ENCODE assay signal across 10 mouse cellular contexts in the genomic region with DNA sequence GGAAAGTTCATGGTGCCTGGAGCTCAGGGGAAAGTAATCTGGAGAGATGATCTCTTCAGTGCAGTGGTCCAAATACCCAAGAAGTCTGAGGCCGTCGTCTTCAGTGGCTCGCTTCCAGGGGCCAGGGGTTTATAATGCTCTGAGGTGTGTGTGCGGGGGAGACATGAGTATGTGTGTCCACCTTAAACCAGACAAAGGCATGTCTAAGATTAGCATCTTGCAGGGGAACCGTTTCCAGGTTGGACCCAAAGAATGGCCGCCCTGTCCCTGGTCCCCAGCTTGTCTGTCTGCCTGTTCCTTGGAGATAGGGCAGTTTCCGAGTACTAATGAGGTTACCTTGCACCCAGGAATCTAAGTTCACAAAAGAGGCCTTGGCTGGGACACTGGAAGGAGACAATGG. TPM values are rescaled to one million over a fixed set of nuclear protein-coding genes. Genes with fewer than 3 reads are reported as not detected.
DNase-seq lines count a peak whose midpoint lies in the region; ATAC-seq and TF ChIP-seq lines count a peak whose summit lies in the region.
"Had no signal": no experiment of that assay in that cellular context is flagged by ENCODE, and none has a peak within 500 bp of the region (broad histone marks: within the 10 kb centered on the region; RNA-seq: fewer than 3 reads in every experiment).

A gene (minus strand): TSS at position 101 of the 400 bp plus-strand sequence.

- no peak for TF ChIP-seq CTCF in ES-Bruce4 (IDR thresholded peaks at IDR 0.05; ENCODE audit: low read depth, low read length)

- DNase-seq in heart, postnatal 36 days, result no peak
- no peak for DNase-seq in left cerebral cortex, adult 11 months (ENCODE audit: low spot score)
- DNase-seq in ovary, postnatal 14 days (ENCODE audit: low spot score), result no peak
- DNase-seq: cerebellum, adult 9-10 months; layer of hippocampus, postnatal 36 days had no signal

- no peak for TF ChIP-seq POLR2A in ES-Bruce4 (IDR thresholded peaks at IDR 0.05; ENCODE audit: insufficient read depth, low read length)

- peaks cover 5% of the 10 kb centered on the region; the same call in 1 of the 2 replicates for H3K36me3 ChIP-seq in heart, embryonic 13.5 days
- no peaks in the 10 kb centered on the region for H3K36me3 ChIP-seq in ES-Bruce4 (ENCODE audit: control insufficient read depth, insufficient read depth, low read length, poor library complexity, severe bottlenecking)
- no peaks in the 10 kb centered on the region for H3K36me3 ChIP-seq in forebrain, embryonic 16.5 days (ENCODE audit: control insufficient read depth, insufficient read depth)
- H3K36me3 ChIP-seq in liver, embryonic 16.5 days (ENCODE audit: control insufficient read depth, insufficient read depth), result no peaks in the 10 kb centered on the region

- WGBS in heart, embryonic 13.5 days, result 76% methylated on average over 7 of the region's 7 CpGs
- WGBS in forebrain, embryonic 16.5 days, result 84% methylated on average over 7 of the region's 7 CpGs
- WGBS in liver, embryonic 16.5 days (ENCODE audit: insufficient replicate concordance), result 73% methylated on average over 7 of the region's 7 CpGs

- TF ChIP-seq EP300 in ES-Bruce4 (IDR thresholded peaks at IDR 0.05; ENCODE audit: insufficient read depth, low read depth, low read length), result no peak

- peak within 1 kb of the TSS; percentile 86 for H3K4me2 ChIP-seq in heart, embryonic 13.5 days
- H3K4me2 ChIP-seq in forebrain, embryonic 16.5 days (ENCODE audit: low read length), result peak within 1 kb of the TSS; percentile 74
- H3K4me2 ChIP-seq in liver, embryonic 16.5 days (ENCODE audit: low read depth, low read length), result peak within 1 kb of the TSS; percentile 72

- no peak within 1 kb of the TSS for H3K27ac ChIP-seq in heart, embryonic 13.5 days (replicated peaks)
- H3K27ac ChIP-seq in ES-Bruce4 (ENCODE audit: insufficient read depth, low read length), result no peak within 1 kb of the TSS
- H3K27ac ChIP-seq in forebrain, embryonic 16.5 days (ENCODE audit: low read length), result no peak within 1 kb of the TSS
- no peak within 1 kb of the TSS for H3K27ac ChIP-seq in liver, embryonic 16.5 days (ENCODE audit: low read length)

- peak within 1 kb of the TSS; percentile 75 for H3K9ac ChIP-seq in heart, embryonic 13.5 days
- H3K9ac ChIP-seq in ES-Bruce4 (ENCODE audit: low read depth, poor library complexity, severe bottlenecking), result peak within 1 kb of the TSS; percentile 6; the same call in 1 of the 2 replicates
- peak within 1 kb of the TSS; percentile 63 for H3K9ac ChIP-seq in forebrain, embryonic 16.5 days (replicated peaks; ENCODE audit: low read depth, low read length)
- H3K9ac ChIP-seq in liver, embryonic 16.5 days (ENCODE audit: low read depth, low read length), result no peak within 1 kb of the TSS

- peaks cover 59% of the 10 kb centered on the region for H3K27me3 ChIP-seq in heart, embryonic 13.5 days (replicated peaks)
- H3K27me3 ChIP-seq in ES-Bruce4 (ENCODE audit: control insufficient read depth, insufficient read depth, low read length, poor library complexity, severe bottlenecking), result no peaks in the 10 kb centered on the region
- no peaks in the 10 kb centered on the region; the same call in 1 of the 2 replicates for H3K27me3 ChIP-seq in forebrain, embryonic 16.5 days (replicated peaks; ENCODE audit: control insufficient read depth, insufficient read depth, low read length)
- peaks cover 35% of the 10 kb centered on the region for H3K27me3 ChIP-seq in liver, embryonic 16.5 days (ENCODE audit: control insufficient read depth, insufficient read depth, low read depth, low read length)

- peak within 1 kb of the TSS; percentile 57 for H3K4me3 ChIP-seq in heart, embryonic 13.5 days
- peak within 1 kb of the TSS; percentile 61 for H3K4me3 ChIP-seq in ES-Bruce4 (ENCODE audit: low read depth, low read length)
- H3K4me3 ChIP-seq in forebrain, embryonic 16.5 days (replicated peaks; ENCODE audit: low read length), result peak within 1 kb of the TSS; percentile 47
- peak within 1 kb of the TSS; percentile 56 for H3K4me3 ChIP-seq in liver, embryonic 16.5 days (ENCODE audit: low read depth, low read length)

- ATAC-seq in heart, embryonic 13.5 days (ENCODE audit: extremely low read depth, insufficient number of reproducible peaks, low FRiP score, low TSS enrichment), result no peak
- ATAC-seq in forebrain, embryonic 16.5 days, result no peak
- ATAC-seq in liver, embryonic 16.5 days (ENCODE audit: low read depth), result no peak
- ATAC-seq in monocyte, adult 5-6 weeks (replicated peaks; ENCODE audit: insufficient number of reproducible peaks, low FRiP score, low TSS enrichment, poor library complexity, severe bottlenecking), result no peak

- intact Hi-C loops in heart, postnatal 36 days (cut with DNase I), result loop anchor here (5.0 kb wide), 3 partner anchors 136 to 194 kb away; a partner anchor contains a TSS

- peaks cover 15% of the 10 kb centered on the region for H3K4me1 ChIP-seq in heart, embryonic 13.5 days
- peaks cover 2% of the 10 kb centered on the region for H3K4me1 ChIP-seq in ES-Bruce4 (ENCODE audit: control insufficient read depth, insufficient read depth, low read length)
- peaks cover 21% of the 10 kb centered on the region for H3K4me1 ChIP-seq in forebrain, embryonic 16.5 days (replicated peaks; ENCODE audit: control insufficient read depth, insufficient read depth, low read length)
- H3K4me1 ChIP-seq in liver, embryonic 16.5 days (ENCODE audit: control insufficient read depth, low read depth, low read length), result peaks cover 16% of the 10 kb centered on the region

- H3K9me3 ChIP-seq in heart, embryonic 13.5 days, result no peaks in the 10 kb centered on the region
- H3K9me3 ChIP-seq in ES-Bruce4 (replicated peaks; ENCODE audit: control insufficient read depth, insufficient read depth, low read length, poor library complexity, severe bottlenecking), result no peaks in the 10 kb centered on the region
- no peaks in the 10 kb centered on the region for H3K9me3 ChIP-seq in forebrain, embryonic 16.5 days (ENCODE audit: control insufficient read depth, low read length)
- H3K9me3 ChIP-seq in liver, embryonic 16.5 days (replicated peaks; ENCODE audit: control insufficient read depth, low read length), result no peaks in the 10 kb centered on the region

RNA-seq across cellular contexts. Expression of the gene that starts here (rescaled TPM):
- not detected in 2 replicates for polyA plus RNA-seq in heart, embryonic 13.5 days (2015; fragmentation: Nextera tagmentation; extraction: Ambion mirVana)
- total RNA-seq in heart, postnatal 36 days (2021), result not detected
- polyA plus RNA-seq in ES-Bruce4 (2011; ENCODE audit: insufficient read depth, insufficient read length, low read depth, missing spikeins), result not detected in 2 replicates
- 0.92 TPM in 1 of 2 replicates, not detected in the other for polyA plus RNA-seq in forebrain, embryonic 16.5 days (2015; fragmentation: Nextera tagmentation; extraction: Ambion mirVana)
- not detected in 2 replicates for polyA plus RNA-seq in liver, embryonic 16.5 days (2015; fragmentation: Nextera tagmentation; extraction: Ambion mirVana)
- not detected in 3 replicates for total RNA-seq in monocyte, adult 5-6 weeks (2017)
- total RNA-seq: layer of hippocampus, postnatal 36 days had no signal
